Comparison of ENCODE assay signal across 8 mouse cellular contexts in the genomic region with DNA sequence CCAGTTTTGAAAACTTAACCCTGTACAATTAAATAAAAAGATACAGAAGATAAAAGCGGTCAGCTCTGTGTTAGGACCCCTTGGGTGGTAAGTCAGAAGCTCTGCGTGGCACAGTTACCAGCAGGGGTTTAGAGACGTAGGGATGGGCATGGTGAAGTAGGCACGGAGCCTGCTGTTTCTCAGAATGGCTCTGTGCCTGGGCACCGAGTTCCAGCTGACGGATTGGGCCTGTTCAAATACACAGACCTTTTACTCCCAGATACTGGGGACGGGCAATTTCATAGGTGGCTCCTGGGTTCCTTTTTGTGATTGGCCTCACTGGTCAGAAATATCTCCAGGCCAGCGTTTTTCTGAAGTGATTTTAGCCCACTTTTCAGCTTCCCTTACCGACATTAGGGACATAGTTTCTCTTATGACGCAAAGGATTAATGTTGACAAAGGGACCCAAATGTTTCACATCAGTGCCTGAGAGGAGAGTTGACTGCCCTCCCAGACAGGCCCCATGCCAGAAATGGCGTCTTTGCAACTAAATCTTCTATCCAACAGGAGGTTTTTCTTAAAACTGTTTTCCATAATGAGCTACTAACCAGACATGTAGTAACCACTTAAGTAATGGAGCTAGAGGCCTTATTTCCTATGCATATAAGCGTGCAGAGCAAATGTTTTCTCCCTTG.
DNase-seq lines count a peak whose midpoint lies in the region; ATAC-seq and TF ChIP-seq lines count a peak whose summit lies in the region.

No protein-coding gene starts in this region.

- H3K27me3 ChIP-seq in heart, adult 2 months (ENCODE audit: control insufficient read depth, insufficient read depth, low read length) = no peaks in the 10 kb centered on the region
- no peaks in the 10 kb centered on the region for H3K27me3 ChIP-seq in heart, embryonic 11.5 days (ENCODE audit: control insufficient read depth, insufficient read depth, low read length)

- no peak overlapping the region for H3K4me2 ChIP-seq in heart, embryonic 11.5 days

- no peak for TF ChIP-seq POLR2A in heart, adult 2 months (IDR thresholded peaks at IDR 0.05; ENCODE audit: insufficient read depth, low read depth, low read length)

- no peak for ATAC-seq in heart, embryonic 11.5 days (replicated peaks; ENCODE audit: insufficient number of reproducible peaks, low FRiP score, low TSS enrichment)

- no peaks in the 10 kb centered on the region for H3K9me3 ChIP-seq in heart, embryonic 11.5 days (replicated peaks; ENCODE audit: control insufficient read depth, low read length)

- peaks cover 9% of the 10 kb centered on the region for H3K36me3 ChIP-seq in heart, adult 2 months (ENCODE audit: control insufficient read depth, insufficient read depth, low read length)
- H3K36me3 ChIP-seq in heart, embryonic 11.5 days (ENCODE audit: control insufficient read depth, insufficient read depth, low read length) = no peaks in the 10 kb centered on the region

- H3K4me3 ChIP-seq in heart, adult 2 months = no peak overlapping the region
- H3K4me3 ChIP-seq in heart, embryonic 11.5 days (ENCODE audit: low read depth, low read length) = no peak overlapping the region

- no peak for TF ChIP-seq CTCF in heart, adult 2 months (IDR thresholded peaks at IDR 0.05)

- peak in 1 of 2 experiments; percentile 39 for DNase-seq in heart, adult 2 months
- DNase-seq in adipocyte (ENCODE audit: low spot score) = peak; percentile 10
- peak; percentile 64 to 66 for DNase-seq in cerebellum, postnatal 25 days
- DNase-seq in kidney, postnatal 14 days = peak; percentile 65
- DNase-seq in spleen, postnatal 4 days (ENCODE audit: low spot score in 2 of 2) = no peak
- DNase-seq in spleen, adult 18-20 months = no peak
- DNase-seq in natural killer cell, adult 2 months (ENCODE audit: low spot score in 2 of 2) = no peak

- TF ChIP-seq EP300 in heart, adult 2 months (IDR thresholded peaks at IDR 0.05; ENCODE audit: insufficient read depth, low read depth, low read length) = no peak

- peak overlapping the region; percentile 36; the same call in 1 of the 2 replicates for H3K27ac ChIP-seq in heart, adult 2 months
- no peak overlapping the region for H3K27ac ChIP-seq in heart, embryonic 11.5 days (ENCODE audit: low read depth, low read length)

- 58% methylated on average over 12 of the region's 12 CpGs for WGBS in heart, adult 2 months
- WGBS in heart, embryonic 11.5 days (ENCODE audit: insufficient replicate concordance) = 65% methylated on average over 12 of the region's 12 CpGs

- H3K79me2 ChIP-seq in heart, adult 2 months (replicated peaks; ENCODE audit: control insufficient read depth, insufficient read depth, low read length) = peaks cover 5% of the 10 kb centered on the region; the same call in 1 of the 2 replicates

- intact Hi-C loops in heart, adult 2 months (cut with DNase I) = no loop called here

- peaks cover 25% of the 10 kb centered on the region for H3K4me1 ChIP-seq in heart, adult 2 months (ENCODE audit: control insufficient read depth, insufficient read depth, low read length)
- H3K4me1 ChIP-seq in heart, embryonic 11.5 days (ENCODE audit: control insufficient read depth, insufficient read depth, low read length) = peaks cover 49% of the 10 kb centered on the region

- H3K9ac ChIP-seq in heart, adult 2 months (ENCODE audit: low read depth, low read length) = no peak overlapping the region
- H3K9ac ChIP-seq in heart, embryonic 11.5 days (ENCODE audit: low read depth, low read length) = no peak overlapping the region

Comparison
In these comparisons a context has a peak if more than half of its experiments do, and no peak if none do; other contexts are left out.
1. DNase-seq: peak in adipocyte (single experiment), cerebellum, postnatal 25 days (2 of 2) and kidney, postnatal 14 days (single experiment); none in spleen, postnatal 4 days (0 of 2), spleen, adult 18-20 months (0 of 2) and natural killer cell, adult 2 months (0 of 2).